Mouse (Mus musculus) CH12.LX (cell line): ENCODE results near the gene Eif3c.

ENCODE experiments used
- CHD2 ChIP-seq: IDR thresholded peaks from 2 replicates; pipeline ENCODE4 v1.6.1; 2011; ENCODE audit warnings: low read length, improper control_type of control experiment
- CTCF ChIP-seq, 2 experiments: IDR thresholded peaks in 1 of 2; conservative IDR thresholded peaks in 1 of 2; 2 replicates each; pipeline ENCODE4 v1.5.1; 2011 to 2012; ENCODE audit warnings: low read depth in 2 of 2, low read length in 2 of 2, improper control_type of control experiment in 1 of 2, inconsistent platforms in 1 of 2, mild to moderate bottlenecking in 1 of 2, moderate library complexity in 1 of 2
- ELF1 ChIP-seq: IDR thresholded peaks from 2 replicates; pipeline ENCODE4 v1.6.1; 2014; ENCODE audit warnings: low read depth, mild to moderate bottlenecking, inconsistent platforms, low read length, improper control_type of control experiment
- EP300 ChIP-seq: IDR thresholded peaks from 2 replicates; pipeline ENCODE4 v1.6.1; 2011; ENCODE audit warnings: low read length, improper control_type of control experiment
- JUN ChIP-seq: IDR thresholded peaks from 2 replicates; pipeline ENCODE4 v1.6.1; 2011; ENCODE audit warnings: low read depth, mild to moderate bottlenecking, low read length, improper control_type of control experiment, moderate library complexity; ENCODE audit not compliant: insufficient read depth
- MEF2A ChIP-seq: IDR thresholded peaks from 2 replicates; pipeline ENCODE4 v1.6.1; 2014; ENCODE audit warnings: low read depth, mild to moderate bottlenecking, inconsistent platforms, low read length, improper control_type of control experiment, borderline replicate concordance
- POLR2A ChIP-seq: IDR thresholded peaks from 2 replicates; pipeline ENCODE4 v1.6.1; 2011; ENCODE audit warnings: low read depth, mild to moderate bottlenecking, improper control_type of control experiment, low read length
- UBTF ChIP-seq: IDR thresholded peaks from 2 replicates; pipeline ENCODE4 v1.6.1; 2012; ENCODE audit warnings: low read depth, mild to moderate bottlenecking, inconsistent platforms, low read length, improper control_type of control experiment, moderate library complexity

- TF ChIP-seq JUN (no peak), POLR2A (no peak), CTCF (conservative IDR thresholded peaks at IDR 0.05 in 1 of 2, IDR thresholded peaks at IDR 0.05 in 1 of 2; ENCODE audit: low read depth in 2 of 2, low read length in 2 of 2) (no peak), CHD2 (no peak), EP300 (no peak), UBTF (no peak), MEF2A (no peak), ELF1 (no peak)
These were observed 518 bp downstream of the Eif3c start for GRCm38 (mm10) chr7:126565693-126566092.
